Mouse (Mus musculus): Measurements from ENCODE around the gene Gm20479.
A peak's percentile ranks its signal among the peaks of the same experiment; 100 is the strongest.

Gene Gm20479

DNA sequence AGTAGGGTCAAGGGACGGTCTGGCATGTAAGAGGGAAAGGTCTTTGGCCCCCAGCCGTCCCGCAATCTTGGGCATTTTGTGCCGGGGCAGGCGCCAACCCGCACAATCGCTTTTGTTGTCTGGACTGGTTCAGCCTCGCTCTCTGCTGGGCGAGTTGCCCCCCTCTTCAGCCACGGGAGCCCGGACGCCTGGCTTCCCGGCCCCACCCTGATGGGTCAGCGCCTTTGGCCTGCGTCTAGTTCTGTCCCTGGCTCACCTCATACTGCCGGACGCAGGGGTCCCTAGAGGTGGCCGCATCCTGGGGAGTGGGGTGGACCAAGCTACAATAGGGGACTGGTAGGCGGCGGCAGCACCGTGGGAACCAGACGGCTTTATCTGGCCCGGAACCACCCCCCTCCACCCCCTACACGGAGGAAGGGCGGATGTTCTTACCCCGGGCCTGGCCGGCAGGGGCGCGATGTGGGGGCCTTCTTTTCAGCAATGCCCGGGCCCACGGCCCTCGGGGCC is 22.8 kb downstream of the Gm20479 start:
- DNase-seq (ENCODE audit: low read depth, low spot score), result no peak

DNA sequence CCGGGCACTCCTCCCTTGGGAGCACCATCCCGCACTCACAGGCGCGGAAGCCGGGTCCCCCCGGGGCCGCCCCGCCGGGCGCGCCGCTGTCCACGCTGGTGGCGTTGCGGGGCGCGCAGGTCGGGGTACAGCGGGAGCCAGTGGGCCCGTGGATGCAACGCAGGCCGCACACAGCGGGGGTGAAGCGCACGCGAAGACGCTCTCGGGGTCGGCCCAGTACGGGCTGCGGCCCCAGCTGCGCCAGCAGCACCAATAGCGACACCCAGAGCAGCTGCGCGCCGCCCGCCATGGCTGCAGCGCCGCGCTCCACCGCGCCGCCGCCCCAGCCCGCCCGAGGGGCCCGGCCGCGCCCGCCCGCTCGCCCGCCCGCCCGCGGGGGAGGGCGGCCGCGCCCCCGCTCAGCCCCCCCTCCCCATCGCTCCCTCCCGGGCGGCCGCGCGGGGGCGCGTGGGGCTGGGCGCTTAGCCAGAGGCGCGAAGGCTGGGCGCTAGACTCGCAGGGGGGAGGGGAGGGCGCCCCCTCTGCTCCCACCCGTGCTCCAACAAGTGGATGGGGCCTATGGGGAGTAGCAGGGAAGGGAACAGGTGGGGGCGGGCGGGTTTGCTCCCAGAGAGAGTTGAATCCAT is 23.8 kb downstream of the Gm20479 start:
- DNase-seq (ENCODE audit: low read depth, low spot score), result no peak

DNA sequence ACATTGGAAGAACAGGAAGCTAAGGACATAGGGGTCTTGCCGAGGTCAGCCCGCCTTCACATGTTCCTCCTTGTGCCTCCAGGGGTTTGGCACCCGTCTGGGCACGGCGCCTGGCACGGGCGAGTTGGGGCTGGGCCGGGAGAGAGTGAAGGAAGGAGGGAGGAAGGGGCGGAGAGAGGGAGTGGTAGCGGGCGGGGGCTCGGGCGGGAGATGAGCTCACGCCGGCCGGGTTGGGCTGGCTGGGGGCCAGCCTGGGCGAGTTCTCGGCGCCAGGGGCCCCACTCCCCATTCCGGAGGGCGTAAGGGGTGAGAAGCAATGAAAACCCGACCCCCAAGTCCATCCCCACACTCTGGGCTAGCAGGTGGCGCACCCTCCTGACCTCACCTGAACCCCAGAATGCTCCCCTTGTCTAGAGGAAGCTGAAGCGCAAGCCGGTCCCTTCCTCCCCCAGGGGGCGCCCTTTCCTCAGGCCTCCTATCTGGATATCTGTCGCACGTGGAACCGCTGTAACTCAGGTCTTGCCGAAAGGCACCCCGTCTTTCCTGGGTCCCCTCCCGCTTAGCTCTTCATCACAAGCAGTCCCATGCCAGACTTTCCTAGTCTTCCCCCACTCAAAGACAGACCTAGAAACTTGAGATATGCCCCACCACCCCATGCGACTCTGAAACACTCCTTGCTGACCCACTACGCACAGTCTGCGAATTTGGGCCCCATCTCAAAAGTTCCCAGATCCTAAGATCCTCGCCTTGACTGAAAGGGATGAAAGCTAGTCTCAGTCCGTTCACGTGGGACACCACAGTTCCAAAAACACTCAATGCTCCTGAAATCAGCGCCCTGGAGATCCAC is 24.6 kb downstream of the Gm20479 start:
- no peak for DNase-seq (ENCODE audit: low read depth, low spot score)

DNA sequence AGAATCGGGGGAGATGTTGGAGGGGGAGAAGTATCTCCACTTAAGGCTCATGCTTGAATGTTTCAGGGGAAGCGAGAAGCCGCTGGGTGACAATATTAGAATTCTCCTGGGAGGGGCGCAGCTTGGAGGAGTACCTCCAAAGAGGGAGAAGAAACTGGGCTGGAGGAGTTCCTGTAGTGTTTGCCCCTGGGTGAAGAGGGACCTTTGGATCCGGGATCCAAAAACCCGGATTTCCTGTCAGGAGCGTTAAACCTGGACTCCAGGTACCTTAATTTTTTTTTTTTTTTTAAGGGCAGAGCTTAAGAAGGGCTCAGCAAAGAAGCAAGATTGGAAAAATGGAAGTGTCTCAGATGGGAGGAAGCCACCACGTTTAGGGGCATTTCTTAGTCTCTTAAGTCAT is 25.4 kb downstream of the Gm20479 start:
- DNase-seq (ENCODE audit: low read depth, low spot score), result no peak

DNA sequence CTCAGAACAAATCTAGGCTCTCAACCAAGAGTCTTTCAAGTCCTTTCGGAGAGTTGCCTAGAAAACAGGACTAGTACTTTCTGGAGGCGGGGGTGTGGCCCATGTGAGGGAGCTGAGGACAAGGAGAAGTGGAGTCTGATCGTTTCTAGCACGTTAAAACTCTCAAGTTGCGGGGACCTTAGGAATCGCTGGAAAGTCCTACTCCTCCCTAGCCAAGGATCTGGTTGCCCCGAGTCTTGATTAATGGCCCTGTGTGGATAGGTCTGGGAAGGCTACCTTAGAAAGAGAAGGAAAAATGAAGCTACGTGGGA is 25.7 kb downstream of the Gm20479 start:
- DNase-seq (ENCODE audit: low read depth, low spot score), result no peak

DNA sequence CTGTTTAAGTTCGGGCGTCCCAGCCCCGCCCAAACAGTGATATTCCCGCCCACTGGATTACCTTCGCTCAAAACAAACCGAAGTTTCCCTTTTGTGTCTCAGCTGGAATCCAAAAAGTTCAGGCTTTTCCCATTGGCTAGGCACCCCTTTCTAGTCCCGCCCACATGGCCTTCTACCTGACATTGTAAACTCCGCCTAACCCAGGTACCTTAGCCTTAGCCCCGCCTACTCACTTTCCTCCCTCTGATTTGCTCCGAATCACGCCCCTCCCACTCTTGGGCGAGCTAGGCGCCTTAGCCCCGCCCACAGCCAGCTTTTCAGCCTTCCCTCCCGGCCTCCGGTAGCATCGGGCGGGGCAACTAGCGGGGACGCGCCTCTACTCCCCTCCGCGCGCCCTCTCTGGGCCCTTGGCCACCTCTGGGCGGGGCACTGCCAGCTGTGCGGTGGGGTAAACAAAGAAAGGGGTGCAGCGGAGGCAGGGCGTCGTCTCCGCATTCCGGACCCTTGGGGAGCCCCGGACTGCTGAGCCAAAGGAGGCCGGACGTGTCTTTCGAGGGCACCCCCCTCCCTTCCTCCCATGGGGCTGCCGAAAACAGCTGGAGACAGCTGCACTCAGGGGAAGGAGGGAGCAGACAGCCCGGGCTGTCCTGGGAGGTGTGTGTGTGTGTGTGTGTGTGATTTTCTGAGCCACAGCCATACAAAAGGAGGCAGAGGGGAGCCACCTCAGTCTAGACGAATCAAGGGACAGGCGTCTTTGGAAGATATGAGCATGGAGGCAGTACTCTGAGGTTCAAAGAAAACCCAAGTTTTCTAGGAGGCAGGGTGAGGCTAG is 26.3 kb downstream of the Gm20479 start:
- DNase-seq (ENCODE audit: low read depth, low spot score), result peak; percentile 74

DNA sequence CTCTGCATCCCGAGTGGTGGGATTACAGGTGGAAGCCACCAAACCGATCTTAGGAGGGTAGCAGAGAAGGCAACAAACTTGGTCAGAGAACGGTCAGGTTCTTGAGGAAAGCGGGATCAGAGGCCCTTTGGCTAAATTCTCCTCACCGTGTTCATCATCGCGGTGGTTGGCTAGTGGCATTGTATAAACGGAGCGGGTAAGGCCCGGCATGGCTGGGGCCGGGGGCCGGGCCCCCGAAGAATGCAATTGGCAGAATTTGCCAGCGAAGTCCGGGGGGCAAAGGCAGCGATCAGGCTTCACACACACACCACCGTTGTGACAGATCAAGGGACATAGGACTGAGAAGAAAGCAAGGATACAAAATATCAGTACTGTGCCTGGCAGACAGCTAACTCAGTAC is 27.2 kb downstream of the Gm20479 start:
- no peak for DNase-seq (ENCODE audit: low read depth, low spot score)

DNA sequence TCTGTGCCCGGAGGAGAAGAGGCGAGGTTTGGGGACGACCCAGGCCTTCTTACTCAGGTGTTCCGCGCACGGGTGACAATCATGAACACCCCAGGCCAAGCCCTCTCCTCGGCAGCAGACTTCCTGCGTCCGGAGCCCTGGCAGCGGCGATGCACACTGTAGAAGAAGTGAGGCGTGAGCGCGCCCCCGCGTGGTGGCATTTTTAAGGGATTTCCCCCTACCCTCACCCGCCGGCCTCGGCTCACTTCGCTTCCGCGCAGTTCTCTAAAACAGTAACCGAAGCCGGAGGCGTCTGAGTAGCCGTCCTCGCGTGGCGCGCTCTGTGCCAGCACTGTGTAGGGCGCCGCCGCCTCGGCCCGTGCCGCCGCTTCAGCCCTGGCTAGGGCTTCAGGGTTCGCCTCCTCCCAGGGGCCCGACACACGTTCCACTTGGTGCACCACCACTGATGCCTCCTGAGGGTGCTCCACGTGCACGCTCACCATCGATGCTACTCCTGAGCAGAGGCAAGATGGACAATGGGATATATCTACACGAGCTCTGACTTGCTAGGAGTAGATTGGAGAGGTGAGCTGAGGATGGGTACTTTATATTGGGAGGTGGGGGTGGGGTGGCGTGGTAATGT is 27.8 kb downstream of the Gm20479 start:
- DNase-seq (ENCODE audit: low read depth, low spot score), result peak; percentile 71

DNA sequence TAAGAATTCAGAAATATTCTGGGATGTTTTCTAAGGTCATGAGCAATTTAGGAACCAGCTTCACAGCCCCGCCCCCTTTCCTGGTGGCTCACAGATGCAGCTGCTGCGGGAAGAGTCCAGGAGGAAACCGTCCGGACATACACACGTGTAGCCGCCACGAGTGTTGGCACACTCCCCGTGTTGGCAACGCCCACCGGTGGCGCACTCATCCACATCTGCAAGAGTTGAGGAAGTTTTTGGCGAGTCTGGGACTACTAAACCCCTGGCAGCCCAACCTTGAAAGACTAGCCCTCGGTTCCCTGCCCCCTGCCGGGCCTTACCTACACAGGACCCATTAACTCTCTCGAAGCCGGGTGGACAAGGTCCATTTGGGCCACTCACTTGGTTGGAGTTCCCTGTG is 28.6 kb downstream of the Gm20479 start:
- DNase-seq (ENCODE audit: low read depth, low spot score), result no peak

DNA sequence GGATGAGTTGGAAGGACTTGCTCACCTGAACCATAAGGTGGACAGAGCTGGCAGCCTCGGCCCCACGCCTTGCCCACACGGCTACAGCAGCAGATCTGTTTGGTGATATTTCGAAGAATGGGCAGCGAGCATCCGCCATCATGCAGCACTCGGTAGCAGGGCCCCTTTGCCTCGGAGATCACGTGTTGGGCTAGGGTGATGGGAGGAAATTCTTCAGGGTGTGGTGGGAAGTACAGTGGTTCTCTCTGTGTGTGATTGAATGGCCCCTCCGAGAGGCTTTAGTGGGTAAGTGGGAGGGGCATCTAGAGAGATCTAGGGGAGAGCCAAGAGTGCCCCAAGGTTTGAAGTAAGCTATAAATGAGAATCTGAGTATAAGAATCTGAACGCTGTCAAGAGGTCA is 29.1 kb downstream of the Gm20479 start:
- DNase-seq (ENCODE audit: low read depth, low spot score), result no peak

DNA sequence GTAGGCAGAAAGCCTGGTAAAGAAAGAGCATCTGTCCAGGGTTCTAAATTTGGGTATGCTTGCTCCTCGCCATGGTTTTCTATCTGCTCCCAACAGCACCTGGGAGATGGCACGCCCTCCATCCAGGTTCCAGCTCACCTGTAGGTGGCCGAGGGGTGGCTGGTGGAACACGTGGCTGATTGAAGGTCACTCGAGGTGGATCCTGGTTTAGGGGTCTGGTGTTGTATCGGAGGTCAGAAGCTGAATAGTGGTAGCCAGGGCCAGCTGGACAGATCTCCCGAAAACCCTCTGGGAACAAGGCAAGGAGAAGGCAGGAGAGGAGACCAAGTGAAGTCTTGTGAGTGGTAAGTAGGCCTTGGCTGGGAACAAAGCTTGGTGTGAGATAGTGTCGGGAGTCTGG is 29.7 kb downstream of the Gm20479 start:
- DNase-seq (ENCODE audit: low read depth, low spot score), result no peak

DNA sequence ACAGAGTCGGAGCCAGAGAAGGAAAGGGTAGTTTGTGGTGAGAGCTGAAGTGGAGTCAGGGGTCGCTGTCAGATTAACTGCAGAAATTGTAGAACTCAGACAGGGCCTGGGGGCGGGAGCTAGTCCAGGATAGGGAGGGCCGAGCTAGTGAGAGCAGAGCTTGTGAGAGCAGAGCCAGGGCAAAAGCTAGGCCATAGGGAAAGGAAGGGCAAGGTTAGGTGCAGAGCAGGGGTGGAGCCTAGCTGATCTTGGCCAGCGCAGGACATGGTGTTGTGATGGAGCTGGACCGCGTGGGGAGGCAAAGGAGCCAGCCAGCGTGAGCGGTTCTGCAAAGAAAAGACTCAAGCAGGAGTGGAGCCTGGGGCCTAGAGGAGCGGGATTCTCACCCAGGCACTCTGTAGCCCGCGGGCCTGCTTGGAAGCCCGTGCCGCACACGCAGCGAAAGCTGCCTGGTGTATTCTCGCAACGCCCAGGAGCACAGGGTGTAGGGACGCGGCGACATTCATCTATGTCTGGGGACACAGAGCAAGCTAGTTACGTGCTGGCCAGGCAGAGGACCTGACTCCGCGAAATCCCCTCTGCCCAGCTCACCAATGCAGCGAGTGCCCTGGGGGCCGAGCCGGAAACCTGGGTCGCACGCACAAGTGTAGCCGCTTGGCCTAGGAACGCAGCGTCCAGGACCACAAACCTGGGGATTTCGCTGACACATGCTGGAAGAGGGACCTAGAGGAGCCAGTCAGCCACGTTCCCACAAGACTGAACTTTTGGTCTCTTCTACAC is 30.9 kb downstream of the Gm20479 start:
- no peak for DNase-seq (ENCODE audit: low read depth, low spot score)

DNA sequence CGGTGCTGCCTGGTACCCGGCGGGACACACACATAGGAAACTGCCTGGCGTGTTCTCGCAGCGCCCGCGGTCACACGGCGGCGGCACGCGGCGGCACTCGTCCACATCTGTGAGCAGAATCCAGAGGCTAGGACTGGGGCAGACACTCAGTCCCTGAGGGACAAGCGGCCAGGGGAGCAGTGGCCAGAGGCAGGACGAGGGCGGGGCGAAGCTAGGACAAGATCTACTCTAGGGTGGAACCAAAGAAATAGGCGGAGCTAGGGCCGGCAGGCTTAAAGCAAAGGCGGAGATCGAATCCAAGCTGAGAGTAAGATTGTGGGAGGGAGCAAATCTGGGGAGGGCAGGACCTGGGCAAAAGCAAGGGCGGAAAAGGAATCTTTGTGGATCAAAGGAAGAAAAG is 31.5 kb downstream of the Gm20479 start:
- no peak for DNase-seq (ENCODE audit: low read depth, low spot score)

DNA sequence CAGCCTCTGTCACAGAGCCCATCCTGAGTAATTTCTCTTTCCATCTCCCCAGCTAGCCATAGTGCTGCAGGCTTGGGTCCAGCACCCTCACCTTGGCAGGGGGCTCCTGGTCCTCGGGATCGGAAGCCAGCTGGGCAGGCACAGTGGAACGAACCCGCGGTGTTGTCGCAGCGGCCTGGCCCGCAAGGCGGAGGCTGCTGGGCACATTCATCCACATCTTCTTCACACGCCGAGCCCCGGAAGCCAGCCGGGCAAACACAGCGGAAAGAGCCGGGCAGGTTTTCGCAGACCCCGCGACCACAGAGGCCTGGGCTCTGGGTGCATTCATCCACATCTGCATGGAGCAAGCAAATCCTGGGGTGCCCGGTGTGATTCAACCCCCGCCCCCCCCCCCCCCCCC is 32.3 kb downstream of the Gm20479 start:
- no peak for DNase-seq (ENCODE audit: low read depth, low spot score)

DNA sequence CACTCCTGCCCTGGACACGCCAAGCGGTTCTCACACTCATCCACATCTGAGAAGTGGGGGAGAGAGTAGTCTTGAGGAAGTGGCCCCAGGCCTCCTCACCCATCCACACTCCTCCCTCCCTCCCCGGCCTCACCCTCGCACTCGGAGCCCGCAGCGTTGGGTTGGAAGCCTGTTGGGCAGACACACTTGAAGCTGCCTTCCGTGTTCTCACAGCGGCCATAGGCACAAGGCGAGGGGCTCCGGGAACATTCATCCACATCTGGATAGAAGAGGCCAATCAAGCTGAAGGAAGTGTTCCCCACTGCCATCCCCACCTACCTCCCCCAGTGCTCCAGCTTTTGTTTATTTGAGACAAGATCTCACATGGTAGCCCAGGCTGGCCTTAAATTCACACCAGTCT is 33.1 kb downstream of the Gm20479 start:
- no peak for DNase-seq (ENCODE audit: low read depth, low spot score)

DNA sequence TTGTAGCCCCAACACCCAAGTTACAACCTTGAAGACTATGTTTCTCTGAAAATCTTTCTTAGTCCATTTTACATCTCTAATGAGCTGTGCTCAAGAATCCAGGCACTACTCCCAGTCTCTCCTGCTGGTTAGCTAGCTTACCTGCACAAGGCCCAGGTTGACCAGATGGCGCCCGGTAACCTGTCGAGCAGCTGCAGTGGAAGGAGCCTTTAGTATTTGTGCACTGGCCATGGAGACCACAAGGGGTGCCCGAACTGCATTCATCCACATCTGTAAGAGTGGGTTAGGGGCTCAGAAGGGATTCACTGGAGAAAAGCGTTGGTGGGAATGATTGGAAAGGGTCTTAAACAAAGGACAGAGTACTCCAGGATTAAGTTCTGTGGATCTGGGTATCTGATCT is 34.2 kb downstream of the Gm20479 start:
- no peak for DNase-seq (ENCODE audit: low read depth, low spot score)

DNA sequence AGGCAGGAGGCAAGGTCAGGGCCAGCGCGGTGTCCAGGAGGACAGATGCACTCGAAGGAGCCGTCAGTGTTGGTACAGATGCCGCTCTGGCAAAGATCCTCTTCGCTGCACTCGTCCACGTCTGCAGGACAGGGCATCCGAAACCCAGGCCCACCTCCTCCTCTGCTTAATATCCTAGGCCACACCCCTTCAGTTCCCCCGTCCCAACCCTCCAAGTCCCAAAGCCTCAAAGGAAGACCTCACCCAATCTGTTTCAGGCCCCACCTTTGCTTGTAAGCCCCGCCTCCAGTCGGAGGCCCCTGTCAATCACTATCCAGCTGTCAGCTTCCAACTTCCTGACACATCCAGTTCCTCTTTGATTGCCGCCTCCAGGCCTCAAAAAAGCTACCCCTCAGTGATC is 34.9 kb downstream of the Gm20479 start:
- DNase-seq (ENCODE audit: low read depth, low spot score), result no peak

DNA sequence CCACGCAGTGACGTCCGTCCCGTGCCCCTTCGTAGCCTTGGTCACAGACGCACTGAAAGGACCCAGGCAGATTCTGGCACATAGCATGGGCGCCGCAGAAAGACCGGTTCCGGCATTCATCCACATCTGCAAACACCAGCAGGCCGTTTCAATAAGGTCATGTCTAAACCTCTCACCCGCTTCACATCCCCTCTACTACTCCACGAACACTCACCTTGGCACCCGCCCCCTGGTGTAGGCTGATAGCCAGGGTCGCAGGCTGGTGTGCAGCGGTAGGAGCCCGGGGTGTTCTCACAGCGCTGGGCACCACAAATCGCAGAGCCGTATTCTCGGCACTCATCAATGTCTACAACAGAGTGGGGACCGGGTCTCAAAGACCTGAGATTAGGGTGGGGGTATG is 37.8 kb downstream of the Gm20479 start:
- DNase-seq (ENCODE audit: low read depth, low spot score), result no peak

DNA sequence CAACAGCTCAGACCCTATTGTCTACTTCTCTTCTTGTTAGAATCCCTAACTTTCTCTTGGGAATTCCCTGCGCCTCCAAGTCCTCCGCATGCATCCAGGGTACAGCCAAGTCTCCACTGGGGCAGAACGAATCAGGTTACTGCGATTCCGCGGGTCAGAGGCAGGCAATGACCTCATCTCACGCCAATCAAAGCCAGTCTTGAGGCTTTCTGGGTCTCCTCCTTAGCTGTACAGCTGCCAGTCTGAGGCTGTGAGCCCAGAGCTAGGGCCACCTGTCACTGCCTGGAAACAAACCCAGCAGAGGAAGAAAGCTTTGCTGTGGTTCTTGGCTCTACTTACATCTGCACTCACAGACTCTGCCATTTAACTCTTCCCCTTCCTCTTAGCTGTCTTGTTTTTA is 41.3 kb downstream of the Gm20479 start:
- DNase-seq (ENCODE audit: low read depth, low spot score), result no peak

DNA sequence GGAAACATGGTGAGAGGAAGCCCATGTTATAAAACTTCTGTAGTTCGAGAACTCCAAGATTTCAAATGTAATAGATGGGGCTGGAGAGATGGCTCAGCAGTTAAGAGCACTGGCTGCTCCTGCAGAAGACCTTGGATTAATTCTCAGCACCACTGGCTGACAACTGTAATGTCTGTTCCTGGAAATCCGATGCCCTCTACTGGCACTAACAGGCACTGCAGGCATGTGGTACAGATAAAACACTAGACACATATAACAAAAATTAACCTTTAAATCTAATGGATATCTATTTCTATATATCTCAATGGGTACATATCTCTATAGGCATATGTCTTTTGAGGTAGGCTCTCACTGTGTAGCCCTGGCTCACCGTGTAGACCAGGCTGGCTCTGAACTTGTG is 42.8 kb downstream of the Gm20479 start:
- DNase-seq (ENCODE audit: low read depth, low spot score), result no peak

DNA sequence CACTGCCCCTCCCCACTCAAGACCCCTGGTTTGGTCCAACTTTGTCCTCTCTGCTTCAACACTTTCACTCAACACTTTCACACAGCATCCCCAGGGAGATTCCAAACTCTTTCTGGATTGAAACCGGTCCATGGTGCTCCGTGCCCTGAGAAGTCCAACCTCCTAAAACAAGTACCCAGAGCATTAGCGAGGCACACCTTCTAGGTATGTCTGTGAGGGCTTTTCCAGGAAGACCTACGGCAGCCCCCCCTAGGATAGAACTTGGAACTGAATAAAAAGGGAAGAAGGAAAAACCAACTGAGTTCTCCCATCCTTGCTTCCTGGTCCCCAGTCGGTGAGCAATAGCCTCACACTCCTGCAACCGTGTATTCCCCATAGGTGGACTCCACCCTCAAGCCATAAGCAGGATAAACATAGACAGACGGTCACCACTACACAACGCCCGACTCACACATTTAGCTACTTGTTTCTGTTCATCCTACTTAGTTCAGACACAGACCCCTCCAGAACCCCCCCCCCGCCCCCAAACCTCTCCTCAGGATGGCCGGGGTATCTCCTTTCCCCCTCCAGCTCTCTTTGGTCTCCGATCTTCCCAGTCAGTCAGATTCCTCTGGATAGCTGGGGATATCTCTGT is 45.5 kb downstream of the Gm20479 start:
- DNase-seq (ENCODE audit: low read depth, low spot score), result no peak
